Mouse (Mus musculus) heart, postnatal 0 days (tissue): ENCODE measurements around the gene Zdhhc19.

ENCODE experiments used
- CTCF ChIP-seq: IDR thresholded peaks from 2 replicates; pipeline ENCODE4 v1.5.1; 2016; ENCODE audit warnings: antibody characterized with exemption, control low read depth, low read depth
- EP300 ChIP-seq: IDR thresholded peaks from 2 replicates; pipeline ENCODE4 v1.6.1; 2016; ENCODE audit warnings: antibody characterized with exemption, low read depth

DNA sequence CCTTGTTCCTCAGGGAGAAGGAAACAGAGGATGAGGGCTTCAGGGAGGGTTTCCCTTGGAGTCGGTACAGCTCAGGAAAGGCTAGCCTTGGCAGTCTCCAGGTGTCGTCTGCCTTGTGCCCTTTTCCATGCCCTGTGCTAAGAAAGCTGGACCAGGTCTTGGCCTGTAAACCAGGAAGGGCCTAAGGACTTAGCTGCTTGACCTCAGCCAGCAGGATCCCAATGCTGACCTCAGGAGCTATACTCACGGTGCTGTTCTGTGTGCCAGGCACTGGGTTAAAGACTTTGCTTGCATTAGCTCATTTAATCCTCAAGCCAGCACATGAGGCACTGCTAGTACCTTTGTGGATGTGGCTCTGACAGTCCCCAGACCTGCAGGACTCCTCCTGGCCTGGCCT, 15.3 kb downstream of the Zdhhc19 start:
- TF ChIP-seq CTCF (no peak), EP300 (no peak)
